Mouse (Mus musculus) lung, postnatal 4 days (tissue): Measurements from ENCODE around the gene Fam53b.
A peak's percentile ranks its signal among the peaks of the same experiment; 100 is the strongest.

ENCODE experiments used
- DNase-seq, 2 experiments: peaks; one replicate each; pipeline ENCODE4 v3.0.0; 2021

Gene Fam53b

GRCm38 (mm10) chr7:132787496-132788190, 26.0 kb downstream of the Fam53b start:
- no peak for DNase-seq

DNA sequence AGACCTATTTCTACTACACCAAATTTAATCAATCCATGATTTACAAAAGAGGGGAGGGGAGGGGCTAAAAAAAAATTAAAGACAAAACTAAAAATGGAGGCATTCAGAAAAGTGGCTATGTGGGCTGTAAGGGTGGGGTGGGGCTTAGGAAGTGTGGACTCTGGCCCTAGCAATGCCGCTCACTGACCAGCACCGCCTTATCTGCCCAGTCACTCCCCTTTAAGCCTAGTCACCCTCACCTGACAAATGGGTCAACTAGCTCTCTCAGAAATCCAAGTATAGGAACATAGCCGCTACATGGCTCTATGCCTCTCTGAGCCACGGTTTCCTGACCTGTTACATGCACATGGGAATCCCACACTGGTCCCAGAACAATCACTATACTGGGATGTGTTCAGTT, 26.7 kb downstream of the Fam53b start:
- no peak for DNase-seq

GRCm38 (mm10) chr7:132786522-132786921, 27.2 kb downstream of the Fam53b start:
- no peak for DNase-seq

DNA sequence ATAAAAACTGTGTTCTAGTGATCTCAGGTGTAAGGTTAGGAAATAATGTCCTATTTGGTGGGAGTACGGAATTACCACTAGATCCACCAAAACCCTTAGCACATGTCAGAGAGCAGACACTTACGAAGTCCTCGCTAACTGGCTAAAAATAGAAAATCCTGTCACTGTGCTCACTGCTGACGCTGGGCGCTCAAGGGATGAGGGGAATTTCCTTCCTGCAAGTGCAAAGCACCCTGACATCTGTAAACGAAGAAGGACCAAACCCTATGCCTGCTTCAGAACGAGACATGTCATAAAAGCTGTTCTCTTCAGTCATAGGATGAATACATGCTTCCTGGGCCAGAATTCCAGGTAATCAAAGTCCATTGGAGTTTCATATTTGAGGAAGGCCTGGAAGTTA, 27.7 kb downstream of the Fam53b start:
- DNase-seq, result no peak

DNA sequence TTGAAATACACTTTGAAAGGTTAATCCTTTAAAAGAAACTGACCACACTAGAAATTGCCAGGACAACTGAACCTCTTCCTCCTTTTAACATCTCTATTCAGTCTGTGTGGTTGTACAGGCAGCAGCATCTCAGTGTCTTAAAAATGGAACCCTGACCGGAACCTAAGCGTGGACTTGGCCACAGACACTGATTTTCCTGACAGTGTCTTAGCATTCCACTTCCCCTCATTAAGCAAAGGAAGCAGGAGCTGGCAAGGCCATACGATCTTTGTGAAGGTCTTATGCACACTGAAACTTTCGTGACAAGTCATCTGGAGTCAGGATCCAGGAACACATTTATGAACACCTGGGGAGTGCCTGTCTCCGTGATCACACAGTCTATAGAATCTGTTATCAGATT, 29.6 kb downstream of the Fam53b start:
- no peak for DNase-seq

DNA sequence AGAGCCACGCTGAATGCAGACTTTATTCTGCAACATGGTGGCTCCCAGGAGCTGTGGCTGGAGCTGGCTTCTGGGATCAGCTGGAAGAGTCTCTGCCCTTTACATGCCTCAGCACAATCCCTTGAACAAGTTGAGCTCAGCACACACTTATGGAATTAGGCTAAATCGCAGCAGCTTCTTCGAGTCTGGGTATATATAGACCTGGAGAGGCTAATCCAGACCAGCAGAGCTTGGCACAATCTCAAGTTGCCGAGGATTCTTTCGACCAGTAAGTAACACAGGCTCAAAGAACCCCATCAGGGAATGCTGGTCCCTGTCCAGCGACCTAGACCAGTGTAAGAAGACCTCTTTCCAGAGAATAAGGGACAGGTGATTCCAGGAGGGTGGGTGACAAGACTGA, 31.8 kb downstream of the Fam53b start:
- no peak for DNase-seq

GRCm38 (mm10) chr7:132781130-132781814, 32.4 kb downstream of the Fam53b start:
- DNase-seq, result no peak

- DNase-seq, result peak in 1 of 2 experiments; percentile 66
Measured at GRCm38 (mm10) chr7:132780611-132781010, 33.1 kb downstream of the Fam53b start.

- DNase-seq, result no peak
Measured at GRCm38 (mm10) chr7:132778630-132779029, 35.1 kb downstream of the Fam53b start.

DNA sequence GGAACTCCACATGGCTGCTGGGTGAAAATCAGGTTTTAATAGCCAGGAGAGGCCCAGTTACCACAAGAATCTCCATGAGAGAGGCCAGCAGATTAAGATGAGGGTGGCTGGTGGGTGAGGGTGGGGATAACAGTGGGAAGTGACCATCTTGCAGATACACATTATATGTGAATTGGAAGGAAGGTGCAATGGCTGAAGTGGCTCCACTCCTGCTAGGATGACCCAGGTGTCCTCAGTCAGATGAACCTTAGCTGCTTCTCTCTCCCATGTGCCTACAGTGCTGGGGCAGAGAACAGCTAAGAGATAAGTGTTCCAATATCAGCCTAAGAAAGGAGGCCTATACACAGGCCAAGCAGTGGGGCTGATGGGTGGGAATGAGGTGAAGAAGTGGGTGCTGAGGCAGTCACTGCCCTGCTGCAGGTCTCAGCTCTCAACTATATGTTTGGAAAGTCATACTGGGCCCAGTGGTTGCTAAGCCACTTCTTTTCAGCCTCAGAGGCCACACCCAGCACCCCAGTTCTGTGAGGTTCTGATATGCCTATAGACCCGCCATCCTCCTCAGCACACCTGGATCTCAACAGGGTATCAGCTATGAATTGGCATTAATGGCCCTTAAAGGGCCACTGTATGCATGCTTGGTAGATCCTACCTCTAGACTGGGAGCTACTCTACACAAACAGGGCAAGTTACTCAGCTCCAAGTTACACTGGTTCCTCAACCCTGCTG, 35.8 kb downstream of the Fam53b start:
- DNase-seq, result no peak

DNA sequence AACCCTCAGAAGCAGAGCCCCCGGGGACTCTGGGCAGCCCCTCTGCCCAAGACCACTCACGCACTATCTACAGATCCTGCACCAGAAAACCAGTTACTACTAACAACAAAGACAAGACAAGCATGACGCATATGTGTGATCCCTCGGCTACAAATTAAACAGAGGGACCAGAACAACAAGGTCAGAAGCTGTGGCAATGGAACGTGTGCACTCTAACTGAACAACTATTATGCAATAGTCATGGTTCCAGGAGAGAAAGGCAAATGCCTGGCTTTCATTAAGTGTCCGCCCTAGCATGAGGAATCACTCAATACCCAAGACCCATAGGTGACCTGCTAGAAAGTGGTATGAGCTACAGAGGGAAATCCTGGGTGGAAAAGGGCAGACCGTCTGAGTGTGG, 36.6 kb downstream of the Fam53b start:
- DNase-seq, result no peak

DNA sequence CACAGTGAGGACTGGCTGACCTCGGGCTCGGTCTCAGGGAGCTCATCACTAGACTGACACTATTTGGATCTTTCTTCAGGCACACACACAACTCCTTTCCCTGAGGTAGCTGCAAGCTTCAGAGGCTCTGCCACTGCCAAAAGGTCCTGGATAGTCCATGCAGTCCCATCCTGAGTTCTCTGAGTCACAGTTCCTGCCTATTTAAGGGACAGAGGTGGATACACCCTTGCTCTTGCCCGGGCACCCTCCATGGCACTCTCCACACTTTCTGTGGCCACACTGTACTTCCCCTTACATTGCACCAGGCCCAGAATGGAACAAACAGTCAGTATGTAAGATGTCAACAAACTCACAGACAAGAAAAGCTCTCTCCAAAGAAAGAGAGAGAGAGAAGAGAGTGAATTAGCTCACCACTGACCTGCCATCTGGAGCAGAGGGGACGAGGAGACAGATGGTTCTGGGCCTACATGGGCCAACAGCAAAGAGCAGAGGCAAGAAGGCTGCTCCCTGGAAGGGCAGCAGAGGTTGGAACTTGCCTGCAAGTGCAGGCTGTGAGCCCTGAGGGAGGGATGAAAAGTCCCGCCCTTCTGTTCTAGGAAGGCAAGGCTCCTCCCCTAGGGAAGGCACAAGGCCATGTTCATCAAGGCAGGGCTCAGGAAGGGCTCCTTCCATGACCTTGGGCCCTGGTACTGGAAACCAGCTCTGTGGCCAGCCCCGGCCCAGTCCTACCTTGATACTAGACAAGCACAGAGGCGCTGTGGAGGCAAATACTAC, 37.2 kb downstream of the Fam53b start:
- no peak for DNase-seq

- DNase-seq, result no peak
Measured at GRCm38 (mm10) chr7:132775922-132776321, 37.8 kb downstream of the Fam53b start.

DNA sequence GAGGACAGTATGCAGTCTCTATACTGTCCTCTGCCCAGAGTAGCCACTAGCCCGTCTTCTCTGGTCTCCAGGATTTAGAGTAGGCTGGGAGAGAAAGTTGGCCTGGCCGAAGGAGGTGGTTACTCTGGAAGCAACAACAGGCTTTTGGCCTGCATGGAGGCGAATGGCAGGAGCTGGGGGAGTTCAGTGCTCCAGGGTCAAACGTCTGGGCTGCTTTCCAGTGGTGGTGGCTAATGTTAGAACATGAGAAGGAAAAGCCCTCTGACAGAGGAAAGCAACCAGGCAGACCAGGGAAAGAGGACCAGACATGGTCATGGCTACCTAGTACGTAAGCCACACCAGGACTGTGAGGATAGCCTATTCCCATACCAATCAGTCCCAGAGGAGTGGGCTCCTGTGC, 38.4 kb downstream of the Fam53b start:
- DNase-seq, result peak in 1 of 2 experiments; percentile 63

DNA sequence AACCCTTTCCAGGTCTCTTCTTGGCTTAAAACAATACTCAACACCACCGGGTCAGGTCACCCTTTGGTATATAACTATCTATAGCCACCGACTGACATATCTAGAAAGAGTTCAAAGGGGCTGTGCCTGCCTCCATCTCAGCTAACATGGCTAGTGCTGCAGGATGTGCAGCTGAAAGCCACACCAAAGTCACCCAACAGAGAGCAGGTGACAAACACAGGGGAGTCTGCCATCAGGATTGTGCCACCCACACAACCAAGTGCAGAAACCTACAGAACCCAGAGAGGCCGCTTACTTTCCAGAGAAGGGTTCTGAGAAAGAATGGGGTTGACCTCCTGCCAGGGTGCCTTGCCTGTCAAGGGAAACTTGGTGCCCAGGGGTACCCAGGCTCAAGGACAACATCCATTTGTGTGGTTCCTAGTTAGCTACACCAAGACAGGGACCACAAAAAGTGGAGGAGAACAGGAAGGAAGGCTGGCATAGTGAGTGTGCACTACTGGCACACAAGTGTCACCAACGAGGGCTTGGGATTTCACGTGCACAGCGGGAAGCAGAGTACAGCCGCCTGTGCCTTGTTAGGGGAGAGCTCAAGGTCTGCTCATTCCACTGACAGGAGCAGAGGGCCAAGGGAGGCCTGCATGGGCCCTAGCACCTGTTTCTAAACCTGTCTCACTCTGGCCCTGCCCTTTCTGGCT, 40.5 kb downstream of the Fam53b start:
- DNase-seq, result no peak

- DNase-seq, result no peak
Measured at GRCm38 (mm10) chr7:132772440-132772839, 41.2 kb downstream of the Fam53b start.

DNA sequence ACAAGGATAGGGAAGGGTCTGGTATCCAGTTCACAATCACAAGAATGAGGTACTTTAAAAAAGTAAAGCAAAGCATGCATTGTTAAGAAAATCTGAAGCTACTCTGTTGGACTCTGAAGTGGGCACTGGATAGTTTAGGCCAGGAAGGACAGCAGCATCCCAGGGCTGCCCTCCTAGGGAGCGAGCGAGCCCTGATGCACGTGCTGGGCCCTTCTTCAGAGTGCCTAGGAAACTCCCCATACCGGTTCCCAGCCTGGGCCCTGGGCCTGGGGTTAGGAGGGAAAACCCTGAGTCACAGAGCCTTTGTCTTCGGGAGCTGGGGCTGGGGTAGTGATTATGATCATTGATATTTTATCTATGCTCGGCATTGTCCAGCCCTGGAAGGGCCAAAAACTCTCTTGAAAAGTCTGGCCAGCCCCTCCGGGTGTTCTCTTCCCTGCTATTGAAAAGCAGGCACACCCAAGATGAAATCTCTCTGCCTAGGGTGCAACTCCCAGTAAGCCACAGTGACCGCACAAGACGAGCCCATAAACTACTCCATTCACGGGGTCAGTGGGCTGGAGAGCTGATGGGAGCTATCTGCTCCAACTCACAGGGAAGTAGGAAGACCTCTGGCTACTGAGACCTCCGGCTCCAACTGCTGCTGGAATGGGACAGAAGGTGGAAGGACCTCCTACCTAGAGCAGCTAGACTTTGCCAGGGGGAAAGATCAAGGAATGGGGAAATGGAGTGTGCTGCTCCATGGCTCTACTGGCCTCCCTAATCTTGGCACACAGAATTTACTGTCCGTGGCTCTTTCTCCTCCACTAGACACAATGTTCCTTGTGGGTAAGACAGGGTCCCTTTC, 45.0 kb downstream of the Fam53b start:
- DNase-seq, result no peak

- DNase-seq, result no peak
Measured at GRCm38 (mm10) chr7:132767999-132768370, 45.7 kb downstream of the Fam53b start.

DNA sequence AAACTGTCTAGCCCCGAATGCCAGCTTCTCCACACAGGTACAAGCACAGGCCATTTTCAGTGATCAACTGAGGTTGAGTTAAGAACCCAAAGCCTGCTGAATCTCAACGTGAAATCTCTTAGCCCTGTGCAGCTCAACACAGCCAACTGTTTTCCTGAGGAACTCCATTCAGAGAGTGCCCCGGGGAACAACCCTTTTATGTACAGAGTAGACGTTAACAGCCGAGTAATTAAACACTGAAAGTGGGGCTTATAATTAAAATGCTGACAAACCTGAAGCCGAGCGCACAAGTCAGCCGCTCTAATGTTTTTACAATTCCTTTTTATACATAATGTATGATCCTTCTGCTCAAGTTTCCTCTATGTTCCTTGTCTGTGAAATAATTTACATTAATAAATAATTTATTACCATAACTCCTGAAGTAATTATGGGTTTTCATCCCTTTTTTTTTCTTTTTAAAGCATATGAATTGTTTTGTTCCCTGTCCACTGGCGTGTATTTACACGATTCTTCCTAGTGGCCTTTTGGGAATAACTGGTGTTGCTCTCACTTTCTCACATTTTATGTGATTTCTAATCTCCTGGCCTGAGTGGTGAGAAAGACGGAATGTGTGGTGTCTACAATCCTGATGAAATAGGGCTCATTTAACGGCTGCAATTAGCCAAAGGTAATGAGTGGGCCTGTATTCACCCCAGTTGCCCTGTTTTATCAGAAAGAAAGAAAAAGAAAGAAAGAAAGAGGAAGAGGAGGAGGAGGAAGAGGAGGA, 46.3 kb downstream of the Fam53b start:
- no peak for DNase-seq

GRCm38 (mm10) chr7:132766235-132766871, 47.3 kb downstream of the Fam53b start:
- peak; percentile 39 to 56 for DNase-seq
